In the genomic region with DNA sequence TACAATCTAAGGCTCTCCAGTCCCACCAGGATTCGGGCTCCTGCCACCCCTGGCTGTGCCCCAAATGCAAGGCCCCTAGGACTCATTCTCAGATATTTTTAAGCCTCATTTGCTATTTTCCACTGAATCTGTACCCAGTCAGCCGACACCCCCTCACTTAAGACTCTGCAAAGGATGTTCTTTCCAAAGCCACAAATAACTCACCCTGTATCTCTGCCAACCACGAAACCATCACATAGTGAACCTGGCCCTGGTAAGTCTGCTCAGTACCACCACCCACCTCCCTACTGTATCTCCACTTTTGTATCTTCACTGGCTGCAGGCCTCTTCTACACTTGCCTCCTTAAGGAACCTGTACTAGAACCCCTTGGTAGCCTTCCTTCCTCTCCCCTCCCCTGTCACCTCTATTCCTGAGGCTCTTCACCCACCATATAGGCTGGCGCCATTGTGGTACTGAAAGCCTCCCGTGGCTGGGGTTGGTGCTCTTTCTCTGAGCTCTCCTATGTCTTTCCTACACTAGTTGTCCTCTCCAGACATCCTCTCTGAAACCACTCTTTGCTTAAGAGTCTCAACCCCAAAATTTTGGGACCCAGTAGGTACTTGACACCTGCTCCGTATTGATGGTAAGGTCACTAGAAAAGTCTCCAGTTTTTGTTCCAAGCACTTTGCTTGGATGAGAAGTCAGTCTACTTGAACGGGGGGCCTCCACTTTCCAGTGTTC, we compare ENCODE assay signal across 25 mouse cellular contexts. TPM values are rescaled to one million over a fixed set of nuclear protein-coding genes. Genes with fewer than 3 reads are reported as not detected.
A peak's percentile ranks its signal among the peaks of the same experiment; 100 is the strongest.
DNase-seq lines count a peak whose midpoint lies in the region; TF ChIP-seq lines count a peak whose summit lies in the region.
"Had no signal": no experiment of that assay in that cellular context is flagged by ENCODE, and none has a peak within 500 bp of the region (broad histone marks: within the 10 kb centered on the region; RNA-seq: fewer than 3 reads in every experiment).

No protein-coding gene starts in this region.

- peak; percentile 48 for DNase-seq in left cerebral cortex, adult 11 months (ENCODE audit: low spot score)
- DNase-seq in left cerebral cortex, postnatal 4 days: no peak
- DNase-seq in CD4-positive helper T cell, adult 2 months (ENCODE audit: low read depth, low spot score): peak; percentile 39
- peak; percentile 85 for DNase-seq in brain, adult 2 months (ENCODE audit: low read depth, low spot score)
- peak; percentile 34 to 92 for DNase-seq in left cerebral cortex, postnatal 25 days (ENCODE audit: low spot score in 2 of 2)
- DNase-seq in layer of hippocampus, adult 11-12 months (ENCODE audit: low spot score): no peak
- no peak for DNase-seq in heart, adult 2 months
- DNase-seq: adrenal gland, postnatal 10 days; cerebellum, adult 8-10 months; gastrocnemius, postnatal 14 days; heart, adult 11 months; heart, postnatal 36 days; kidney, postnatal 25 days; layer of hippocampus, postnatal 36 days; liver, embryonic 13.5 days; lung, adult 2 months; lung, postnatal 14 days; spleen, adult 18-20 months had no signal

- H3K4me1 ChIP-seq in heart, adult 2 months (ENCODE audit: control insufficient read depth, insufficient read depth, low read length): peaks cover 6% of the 10 kb centered on the region
- H3K4me1 ChIP-seq: limb, embryonic 13.5 days had no signal

- no peak for TF ChIP-seq CTCF in heart, adult 2 months (IDR thresholded peaks at IDR 0.05)

- H3K27me3 ChIP-seq in heart, adult 2 months (ENCODE audit: control insufficient read depth, insufficient read depth, low read length): no peaks in the 10 kb centered on the region
- H3K27me3 ChIP-seq: forebrain, embryonic 13.5 days; limb, embryonic 13.5 days; liver, embryonic 13.5 days; midbrain, embryonic 13.5 days had no signal

- no peaks in the 10 kb centered on the region for H3K79me2 ChIP-seq in heart, adult 2 months (replicated peaks; ENCODE audit: control insufficient read depth, insufficient read depth, low read length)

- no peak overlapping the region for H3K4me3 ChIP-seq in heart, adult 2 months
- H3K4me3 ChIP-seq: forebrain, embryonic 13.5 days; limb, embryonic 13.5 days; liver, embryonic 13.5 days; midbrain, embryonic 13.5 days had no signal

- TF ChIP-seq EP300 in heart, adult 2 months (IDR thresholded peaks at IDR 0.05; ENCODE audit: insufficient read depth, low read depth, low read length): no peak

- no peak overlapping the region for H3K27ac ChIP-seq in heart, adult 2 months
- H3K27ac ChIP-seq: forebrain, embryonic 13.5 days; hindbrain, postnatal 0 days; limb, embryonic 13.5 days; liver, embryonic 13.5 days; midbrain, embryonic 13.5 days had no signal

- no peak overlapping the region for H3K9ac ChIP-seq in heart, adult 2 months (ENCODE audit: low read depth, low read length)
- H3K9ac ChIP-seq: forebrain, embryonic 13.5 days; limb, embryonic 13.5 days; liver, embryonic 13.5 days; midbrain, embryonic 13.5 days had no signal

- no peaks in the 10 kb centered on the region for H3K36me3 ChIP-seq in heart, adult 2 months (ENCODE audit: control insufficient read depth, insufficient read depth, low read length)
- H3K36me3 ChIP-seq: liver, embryonic 13.5 days had no signal

- intact Hi-C loops in left cerebral cortex, postnatal 4 days (cut with DNase I): no loop called here
- intact Hi-C loops in left cerebral cortex, postnatal 25 days (cut with DNase I): loop anchor here (1.0 kb wide), 1 partner anchor 35 kb away; no protein-coding TSS in a partner anchor
- intact Hi-C loops in heart, adult 2 months (cut with DNase I): no loop called here

- 90% methylated on average over 7 of the region's 7 CpGs for WGBS in heart, adult 2 months

- no peak for TF ChIP-seq POLR2A in heart, adult 2 months (IDR thresholded peaks at IDR 0.05; ENCODE audit: insufficient read depth, low read depth, low read length)

RNA-seq across cellular contexts. Expression of a gene that starts 32.7 kb away (rescaled TPM):
- under 1 TPM; 0.34 to 0.48 TPM for total RNA-seq in left cerebral cortex, postnatal 4 days (2021)
- under 1 TPM; 0.25 to 0.41 TPM for total RNA-seq in left cerebral cortex, postnatal 25 days (2021)
- total RNA-seq in heart, adult 2 months (2021): under 1 TPM; 0.13 to 0.23 TPM
- polyA plus RNA-seq in heart, adult 2 months (2012; rRNA removed): 0.41 and 0.50 TPM in 2 replicates
- total RNA-seq: MEL had no signal
- polyA plus RNA-seq: kidney, embryonic 14.5 days; midbrain, embryonic 13.5 days; testis, adult 2 months had no signal

RNA-seq across cellular contexts. Expression of a gene that starts 48.1 kb away (rescaled TPM):
- 10 to 100 TPM; 60.5 to 62.5 TPM for total RNA-seq in left cerebral cortex, postnatal 4 days (2021)
- 10 to 100 TPM; 39.0 to 42.1 TPM for total RNA-seq in left cerebral cortex, postnatal 25 days (2021)
- 10 to 100 TPM; 19.4 to 25.1 TPM for total RNA-seq in heart, adult 2 months (2021)
- 18.5 and 27.2 TPM in 2 replicates for polyA plus RNA-seq in heart, adult 2 months (2012; rRNA removed)
- total RNA-seq: MEL had no signal

Comparison
In these comparisons a context has a peak if more than half of its experiments do, and no peak if none do; other contexts are left out.
1. DNase-seq: peak in left cerebral cortex, adult 11 months (single experiment), CD4-positive helper T cell, adult 2 months (single experiment), brain, adult 2 months (single experiment) and left cerebral cortex, postnatal 25 days (2 of 2); none in left cerebral cortex, postnatal 4 days (single experiment), layer of hippocampus, adult 11-12 months (single experiment) and heart, adult 2 months (0 of 2).